Mouse (Mus musculus): Measurements from ENCODE around the gene Gucy1a1. TPM values are rescaled to one million over a fixed set of nuclear protein-coding genes. Genes with fewer than 3 reads are reported as not detected.

Gene Gucy1a1
- polyA plus RNA-seq, 1 experiment from 2014 or later = 21.9 TPM

DNA sequence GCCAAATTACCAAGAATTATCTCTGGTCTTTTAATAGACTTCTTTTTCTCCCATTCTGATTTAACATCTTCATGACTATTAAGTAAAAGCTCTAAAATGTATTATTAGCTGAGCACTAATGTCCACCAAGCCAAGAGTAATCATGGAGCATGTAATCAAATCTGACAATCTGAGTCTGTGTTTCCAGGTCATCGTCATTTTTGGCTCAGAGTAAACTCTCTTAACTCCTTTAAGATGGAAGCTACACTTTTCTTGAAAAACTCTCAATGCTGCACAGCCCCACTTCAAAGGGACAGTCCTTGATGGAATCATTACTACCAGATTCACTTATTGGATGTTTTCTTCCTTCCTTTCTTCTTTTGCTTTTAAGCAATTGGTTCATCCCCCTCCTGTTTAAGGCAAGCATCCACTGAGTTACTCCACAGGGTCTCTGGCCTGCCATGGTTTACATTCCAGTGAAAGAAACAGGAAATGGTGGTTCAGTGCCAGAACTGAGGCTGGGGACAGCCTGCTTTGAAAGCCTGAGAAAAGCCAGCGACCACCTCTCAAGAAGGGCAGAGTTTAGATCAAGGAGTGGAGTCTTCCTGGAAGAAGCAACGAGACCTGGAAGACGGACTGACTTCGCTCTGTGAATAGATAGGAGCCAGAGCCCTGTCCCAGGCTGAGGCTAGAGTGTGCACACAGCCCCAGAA is 91.2 kb downstream of the Gucy1a1 start:
- ATAC-seq (ENCODE audit: low FRiP score) (no peak), DNase-seq (ENCODE audit: low spot score) (no peak)
- 73% methylated on average over 5 of the region's 5 CpGs for WGBS

GRCm38 (mm10) chr3:82052029-82052428 is 93.6 kb downstream of the Gucy1a1 start:
- H3K4me3 ChIP-seq (replicated peaks; ENCODE audit: low read length) = no peak overlapping the region
- peaks cover 5% of the 10 kb centered on the region; the same call in 1 of the 2 replicates for H3K36me3 ChIP-seq (replicated peaks; ENCODE audit: control insufficient read depth, insufficient read depth)
- no peaks in the 10 kb centered on the region for H3K27me3 ChIP-seq (ENCODE audit: control insufficient read depth, insufficient read depth, low read length)
- 29% methylated on average over 2 of the region's 2 CpGs for WGBS
- H3K9me3 ChIP-seq (ENCODE audit: control insufficient read depth, low read length) = no peaks in the 10 kb centered on the region
- H3K4me1 ChIP-seq (replicated peaks; ENCODE audit: control insufficient read depth, insufficient read depth, low read length) = 0 out of 2 replicates have a peak, but pooled peaks cover 2% of the 10 kb centered on the region
- ATAC-seq (ENCODE audit: low FRiP score) (no peak), DNase-seq (ENCODE audit: low spot score) (no peak)
- H3K27ac ChIP-seq = no peak overlapping the region
- H3K9ac ChIP-seq = no peak overlapping the region
- no peak overlapping the region for H3K4me2 ChIP-seq (replicated peaks)

More for the DNA sequence above, 91.2 kb downstream of the Gucy1a1 start:
- H3K4me1 ChIP-seq (replicated peaks; ENCODE audit: control insufficient read depth, insufficient read depth, low read length) = no peaks in the 10 kb centered on the region
- no peak overlapping the region for H3K4me2 ChIP-seq (replicated peaks)
- no peaks in the 10 kb centered on the region for H3K27me3 ChIP-seq (ENCODE audit: control insufficient read depth, insufficient read depth, low read length)
- peaks cover 8% of the 10 kb centered on the region for H3K36me3 ChIP-seq (replicated peaks; ENCODE audit: control insufficient read depth, insufficient read depth)
- H3K27ac ChIP-seq = no peak overlapping the region
- no peak overlapping the region for H3K9ac ChIP-seq
- H3K9me3 ChIP-seq (ENCODE audit: control insufficient read depth, low read length) = no peaks in the 10 kb centered on the region
- no peak overlapping the region for H3K4me3 ChIP-seq (replicated peaks; ENCODE audit: low read length)

GRCm38 (mm10) chr3:82051468-82051867 is 94.1 kb downstream of the Gucy1a1 start:
- H3K9ac ChIP-seq = no peak overlapping the region
- no peaks in the 10 kb centered on the region for H3K27me3 ChIP-seq (ENCODE audit: control insufficient read depth, insufficient read depth, low read length)
- H3K4me1 ChIP-seq (replicated peaks; ENCODE audit: control insufficient read depth, insufficient read depth, low read length) = 0 out of 2 replicates have a peak, but pooled peaks cover 2% of the 10 kb centered on the region
- H3K27ac ChIP-seq = no peak overlapping the region
- 0 out of 2 replicates have a peak, but pooled peaks cover 4% of the 10 kb centered on the region for H3K36me3 ChIP-seq (replicated peaks; ENCODE audit: control insufficient read depth, insufficient read depth)
- DNase-seq (ENCODE audit: low spot score) = no peak
- no peak overlapping the region for H3K4me3 ChIP-seq (replicated peaks; ENCODE audit: low read length)
- no peaks in the 10 kb centered on the region for H3K9me3 ChIP-seq (ENCODE audit: control insufficient read depth, low read length)
- ATAC-seq (ENCODE audit: low FRiP score) = no peak
- no peak overlapping the region for H3K4me2 ChIP-seq (replicated peaks)

GRCm38 (mm10) chr3:82048681-82049080 is 96.9 kb downstream of the Gucy1a1 start:
- Histone ChIP-seq H3K27ac (no peak overlapping the region), H3K27me3 (ENCODE audit: control insufficient read depth, insufficient read depth, low read length) (no peaks in the 10 kb centered on the region), H3K9me3 (ENCODE audit: control insufficient read depth, low read length) (no peaks in the 10 kb centered on the region), H3K4me3 (replicated peaks; ENCODE audit: low read length) (no peak overlapping the region), H3K4me2 (replicated peaks) (no peak overlapping the region), H3K4me1 (replicated peaks; ENCODE audit: control insufficient read depth, insufficient read depth, low read length) (0 out of 2 replicates have a peak, but pooled peaks cover 2% of the 10 kb centered on the region), H3K36me3 (replicated peaks; ENCODE audit: control insufficient read depth, insufficient read depth) (peaks cover 24% of the 10 kb centered on the region), H3K9ac (no peak overlapping the region)
- WGBS = 64% methylated on average over 7 of the region's 7 CpGs
- no peak for DNase-seq (ENCODE audit: low spot score)
- no peak for ATAC-seq (ENCODE audit: low FRiP score)

DNA sequence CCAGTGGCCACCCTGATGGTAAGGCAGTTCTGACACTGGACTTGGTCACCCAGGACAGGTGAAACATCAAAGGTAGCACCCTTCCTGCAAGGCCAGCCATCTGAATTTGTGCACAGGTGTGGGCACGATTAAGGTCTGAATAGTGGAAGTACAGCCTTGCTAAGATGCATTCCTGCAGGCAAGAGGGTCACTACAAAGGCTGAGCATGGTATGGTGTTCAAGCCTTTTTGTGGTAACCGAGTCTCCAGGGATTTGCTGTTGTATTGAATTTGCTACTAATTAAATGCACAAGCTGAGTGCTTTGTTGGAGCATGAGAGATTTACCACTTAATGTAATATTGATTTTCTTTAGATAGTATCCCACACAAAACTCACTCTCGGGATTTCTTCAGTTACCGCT is 97.5 kb downstream of the Gucy1a1 start:
- no peak for DNase-seq (ENCODE audit: low spot score)
- Histone ChIP-seq H3K9ac (no peak overlapping the region), H3K4me1 (replicated peaks; ENCODE audit: control insufficient read depth, insufficient read depth, low read length) (0 out of 2 replicates have a peak, but pooled peaks cover 2% of the 10 kb centered on the region), H3K4me2 (replicated peaks) (no peak overlapping the region), H3K9me3 (ENCODE audit: control insufficient read depth, low read length) (no peaks in the 10 kb centered on the region), H3K36me3 (replicated peaks; ENCODE audit: control insufficient read depth, insufficient read depth) (peaks cover 29% of the 10 kb centered on the region), H3K27ac (no peak overlapping the region), H3K27me3 (ENCODE audit: control insufficient read depth, insufficient read depth, low read length) (no peaks in the 10 kb centered on the region), H3K4me3 (replicated peaks; ENCODE audit: low read length) (no peak overlapping the region)
- WGBS = 55% methylated on average over 4 of the region's 4 CpGs
- ATAC-seq (ENCODE audit: low FRiP score) = no peak

- Histone ChIP-seq H3K27ac (no peak overlapping the region), H3K4me3 (replicated peaks; ENCODE audit: low read length) (no peak overlapping the region), H3K4me2 (replicated peaks) (no peak overlapping the region), H3K36me3 (replicated peaks; ENCODE audit: control insufficient read depth, insufficient read depth) (peaks cover 31% of the 10 kb centered on the region), H3K4me1 (replicated peaks; ENCODE audit: control insufficient read depth, insufficient read depth, low read length) (0 out of 2 replicates have a peak, but pooled peaks cover 2% of the 10 kb centered on the region), H3K9me3 (ENCODE audit: control insufficient read depth, low read length) (no peaks in the 10 kb centered on the region), H3K27me3 (ENCODE audit: control insufficient read depth, insufficient read depth, low read length) (no peaks in the 10 kb centered on the region), H3K9ac (no peak overlapping the region)
- DNase-seq (ENCODE audit: low spot score) (peak; percentile 78), ATAC-seq (ENCODE audit: low FRiP score) (peak; percentile 77)
- WGBS = 33% methylated on average over 8 of the region's 8 CpGs
Measured at GRCm38 (mm10) chr3:82047100-82047753, 98.4 kb downstream of the Gucy1a1 start.

- Histone ChIP-seq H3K9me3 (ENCODE audit: control insufficient read depth, low read length) (no peaks in the 10 kb centered on the region), H3K4me1 (replicated peaks; ENCODE audit: control insufficient read depth, insufficient read depth, low read length) (0 out of 2 replicates have a peak, but pooled peaks cover 2% of the 10 kb centered on the region), H3K9ac (no peak overlapping the region), H3K4me2 (replicated peaks) (no peak overlapping the region), H3K4me3 (replicated peaks; ENCODE audit: low read length) (no peak overlapping the region), H3K27me3 (ENCODE audit: control insufficient read depth, insufficient read depth, low read length) (no peaks in the 10 kb centered on the region), H3K36me3 (replicated peaks; ENCODE audit: control insufficient read depth, insufficient read depth) (peaks cover 31% of the 10 kb centered on the region), H3K27ac (no peak overlapping the region)
- 87% methylated on average over 8 of the region's 8 CpGs for WGBS
- ATAC-seq (ENCODE audit: low FRiP score) (no peak), DNase-seq (ENCODE audit: low spot score) (no peak)
Measured at GRCm38 (mm10) chr3:82046087-82046486, 99.5 kb downstream of the Gucy1a1 start.

DNA sequence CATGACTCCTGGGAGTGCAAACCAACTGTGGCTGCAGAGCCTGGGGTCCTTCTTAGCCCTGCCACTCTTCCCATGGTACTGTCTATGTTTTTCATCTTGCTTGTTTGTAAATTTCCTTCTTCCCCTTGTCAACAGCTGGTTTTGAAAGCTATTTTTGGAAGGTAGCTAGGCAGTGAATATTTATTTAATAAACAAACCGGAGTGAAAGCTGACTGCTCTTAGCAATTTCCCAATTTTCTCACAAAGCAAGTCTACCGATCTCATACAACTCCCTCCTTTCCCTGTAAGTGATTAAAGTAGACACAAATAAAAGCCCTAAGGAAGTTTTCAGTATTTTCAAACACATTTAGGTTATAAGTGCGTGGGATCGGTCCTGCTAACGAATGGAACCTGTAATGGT is 100.7 kb downstream of the Gucy1a1 start:
- no peaks in the 10 kb centered on the region for H3K9me3 ChIP-seq (ENCODE audit: control insufficient read depth, low read length)
- 0 out of 2 replicates have a peak, but pooled peaks cover 2% of the 10 kb centered on the region for H3K4me1 ChIP-seq (replicated peaks; ENCODE audit: control insufficient read depth, insufficient read depth, low read length)
- no peak overlapping the region for H3K9ac ChIP-seq
- no peak overlapping the region for H3K4me2 ChIP-seq (replicated peaks)
- WGBS = 90% methylated on average over 5 of the region's 5 CpGs
- H3K4me3 ChIP-seq (replicated peaks; ENCODE audit: low read length) = no peak overlapping the region
- no peaks in the 10 kb centered on the region for H3K27me3 ChIP-seq (ENCODE audit: control insufficient read depth, insufficient read depth, low read length)
- H3K36me3 ChIP-seq (replicated peaks; ENCODE audit: control insufficient read depth, insufficient read depth) = peaks cover 31% of the 10 kb centered on the region
- no peak for ATAC-seq (ENCODE audit: low FRiP score)
- no peak overlapping the region for H3K27ac ChIP-seq
- no peak for DNase-seq (ENCODE audit: low spot score)

DNA sequence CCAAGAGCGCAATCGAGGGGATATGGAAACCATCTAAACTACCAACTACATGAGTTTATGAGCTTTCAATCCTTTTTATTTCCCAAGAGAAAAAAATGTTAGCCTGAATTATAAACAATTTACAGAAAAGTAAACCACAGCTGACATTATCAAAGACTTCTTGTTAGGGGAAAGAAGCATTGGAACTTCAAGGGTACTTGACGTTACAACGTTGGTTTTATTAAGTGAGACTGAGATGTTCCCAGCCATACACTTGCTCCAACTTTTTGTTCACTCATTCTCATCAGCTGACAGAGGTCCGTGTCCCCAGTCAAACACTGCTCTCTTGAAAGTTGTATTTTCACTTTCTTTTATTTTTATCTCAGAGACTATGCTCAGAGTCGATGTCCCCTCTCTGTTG is 101.9 kb downstream of the Gucy1a1 start:
- no peak overlapping the region for H3K27ac ChIP-seq
- H3K36me3 ChIP-seq (replicated peaks; ENCODE audit: control insufficient read depth, insufficient read depth) = peaks cover 39% of the 10 kb centered on the region
- DNase-seq (ENCODE audit: low spot score) (no peak), ATAC-seq (ENCODE audit: low FRiP score) (no peak)
- H3K27me3 ChIP-seq (ENCODE audit: control insufficient read depth, insufficient read depth, low read length) = no peaks in the 10 kb centered on the region
- H3K4me1 ChIP-seq (replicated peaks; ENCODE audit: control insufficient read depth, insufficient read depth, low read length) = 0 out of 2 replicates have a peak, but pooled peaks cover 2% of the 10 kb centered on the region
- no peaks in the 10 kb centered on the region for H3K9me3 ChIP-seq (ENCODE audit: control insufficient read depth, low read length)
- no peak overlapping the region for H3K4me3 ChIP-seq (replicated peaks; ENCODE audit: low read length)
- no peak overlapping the region for H3K9ac ChIP-seq
- no peak overlapping the region for H3K4me2 ChIP-seq (replicated peaks)
- 88% methylated on average over 6 of the region's 6 CpGs for WGBS
